ENCODE assay signal across 8 mouse cellular contexts in the genomic region with DNA sequence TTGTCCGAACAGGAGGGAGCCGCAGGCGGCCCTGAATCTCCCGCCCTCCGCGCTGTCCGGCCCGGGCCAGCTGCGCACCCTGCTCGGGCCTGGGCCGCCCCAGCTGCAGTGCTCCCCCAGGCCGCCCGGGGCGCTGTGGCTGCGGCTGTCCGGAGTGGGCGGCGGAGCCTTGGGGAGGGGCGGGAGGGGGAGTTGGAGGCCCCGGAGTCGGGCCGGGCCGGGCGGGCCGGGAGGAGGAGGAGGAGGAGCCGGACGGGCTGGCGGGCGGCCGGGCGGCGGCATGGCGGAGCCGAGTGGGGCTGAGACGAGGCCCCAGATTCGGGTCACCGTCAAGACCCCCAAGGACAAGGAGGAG. TPM values are rescaled to one million over a fixed set of nuclear protein-coding genes. Genes with fewer than 3 reads are reported as not detected.
DNase-seq lines count a peak whose midpoint lies in the region; ATAC-seq lines count a peak whose summit lies in the region.

Gene Ubqln4, plus strand, starts transcription at position 234 of the 355 bp plus-strand sequence.

- H3K27ac ChIP-seq in intestine, embryonic 16.5 days (ENCODE audit: low read length): peak within 1 kb of the TSS; percentile 94
- H3K27ac ChIP-seq in midbrain, embryonic 10.5 days (replicated peaks): peak within 1 kb of the TSS; percentile 99

- peak within 1 kb of the TSS; percentile 97 for H3K9ac ChIP-seq in intestine, embryonic 16.5 days (ENCODE audit: low read depth, low read length)

- 1% methylated on average over 29 of the region's 37 CpGs for WGBS in intestine, embryonic 16.5 days
- under 1% methylated on average over 37 of the region's 37 CpGs for WGBS in midbrain, embryonic 10.5 days

- H3K4me1 ChIP-seq in intestine, embryonic 16.5 days (ENCODE audit: control insufficient read depth, insufficient read depth, low read length): peaks cover 29% of the 10 kb centered on the region
- peaks cover 59% of the 10 kb centered on the region for H3K4me1 ChIP-seq in midbrain, embryonic 10.5 days

- H3K4me3 ChIP-seq in intestine, embryonic 16.5 days (ENCODE audit: low read length): peak within 1 kb of the TSS; percentile 95
- H3K4me3 ChIP-seq in midbrain, embryonic 10.5 days: peak within 1 kb of the TSS; percentile 94

- H3K36me3 ChIP-seq in intestine, embryonic 16.5 days (ENCODE audit: control insufficient read depth, insufficient read depth, low read length): peaks cover 5% of the 10 kb centered on the region; the same call in 1 of the 2 replicates
- H3K36me3 ChIP-seq in midbrain, embryonic 10.5 days: peaks cover 34% of the 10 kb centered on the region

- intact Hi-C loops in left cerebral cortex, postnatal 36 days (cut with DNase I): no loop called here

- peak; percentile 85 for ATAC-seq in intestine, embryonic 16.5 days

- DNase-seq in adrenal gland, adult (ENCODE audit: inconsistent age in 2 of 2, low spot score in 1 of 2): peak; percentile 94 to 97
- peak; percentile 88 for DNase-seq in embryo, embryonic 11.5 days (ENCODE audit: low read depth, low spot score)
- DNase-seq in gastrocnemius, postnatal 4 days (ENCODE audit: low spot score in 2 of 2): peak; percentile 93 to 94
- peak; percentile 88 to 91 for DNase-seq in left cerebral cortex, postnatal 36 days (ENCODE audit: low spot score in 2 of 2)
- peak; percentile 96 for DNase-seq in midbrain, embryonic 10.5 days (ENCODE audit: low spot score)
- DNase-seq in right cerebral cortex, postnatal 36 days (ENCODE audit: low spot score in 2 of 2): peak; percentile 73 to 82
- peak; percentile 92 to 94 for DNase-seq in urinary bladder, postnatal 4 days (ENCODE audit: low spot score in 2 of 2)

- H3K27me3 ChIP-seq in intestine, embryonic 16.5 days (replicated peaks; ENCODE audit: control insufficient read depth, insufficient read depth, low read length): no peaks in the 10 kb centered on the region
- no peaks in the 10 kb centered on the region for H3K27me3 ChIP-seq in midbrain, embryonic 10.5 days (ENCODE audit: low read depth, poor library complexity, severe bottlenecking)

- no peaks in the 10 kb centered on the region for H3K9me3 ChIP-seq in intestine, embryonic 16.5 days (ENCODE audit: control insufficient read depth, low read length)
- no peaks in the 10 kb centered on the region for H3K9me3 ChIP-seq in midbrain, embryonic 10.5 days (replicated peaks)

- H3K4me2 ChIP-seq in intestine, embryonic 16.5 days (ENCODE audit: low read depth, low read length): peak within 1 kb of the TSS; percentile 86

RNA-seq across cellular contexts. Expression of gene Ubqln4, which starts in this region (rescaled TPM):
- 10 to 100 TPM; 54.9 to 58.0 TPM for total RNA-seq in gastrocnemius, postnatal 4 days (2021)
- 37.2 and 38.9 TPM in 2 replicates for polyA plus RNA-seq in intestine, embryonic 16.5 days (2015; fragmentation: Nextera tagmentation; extraction: Ambion mirVana)
- total RNA-seq in left cerebral cortex, postnatal 36 days (2021): 100 to 1,000 TPM; 129 to 137 TPM
- polyA plus RNA-seq in midbrain, embryonic 10.5 days (2016; fragmentation: Nextera tagmentation; extraction: Ambion mirVana): 71.1 and 74.1 TPM in 2 replicates

Comparison
In these comparisons a context has a peak if more than half of its experiments do, and no peak if none do; other contexts are left out.
1. Peak in every context shown above with its lines: DNase-seq, ATAC-seq, H3K4me3 ChIP-seq and H3K27ac ChIP-seq.